Mouse (Mus musculus) hindbrain, postnatal 0 days (tissue): ENCODE data around the gene Rin1. TPM values are rescaled to one million over a fixed set of nuclear protein-coding genes. Genes with fewer than 3 reads are reported as not detected.

Experiments
- ATAC-seq: fragments of 200-750 bp; cut with Nextera tagmentation; 2 replicates; pipeline ENCODE4 v1.8.0; 2017; ENCODE audit warnings: mild to moderate bottlenecking, moderate TSS enrichment, moderate library complexity
- DNase-seq: peaks from one replicate; pipeline ENCODE4 v3.0.0-alpha.2; 2015; ENCODE audit warnings: low spot score
- H3K27ac ChIP-seq: fragments of 300-500 bp; sonication (generic); 2 replicates; pipeline ENCODE4 v1.5.1; 2014; ENCODE audit warnings: mild to moderate bottlenecking
- H3K27me3 ChIP-seq: fragments of 300-500 bp; sonication (generic); 2 replicates; pipeline ENCODE4 v1.6.1; 2014; ENCODE audit warnings: low read length, mixed read lengths; ENCODE audit not compliant: insufficient read depth
- H3K36me3 ChIP-seq: fragments of 300-500 bp; sonication (generic); 2 replicates; pipeline ENCODE4 v1.6.1; 2014; ENCODE audit warnings: low read length, mixed read lengths; ENCODE audit not compliant: insufficient read depth
- H3K4me1 ChIP-seq: fragments of 300-500 bp; sonication (generic); 2 replicates; pipeline ENCODE4 v1.6.1; 2014; ENCODE audit warnings: antibody characterized with exemption, low read length, mixed read lengths; ENCODE audit not compliant: insufficient read depth
- H3K4me2 ChIP-seq: fragments of 300-500 bp; sonication (generic); 2 replicates; pipeline ENCODE4 v1.6.1; 2014; ENCODE audit warnings: low read depth, mild to moderate bottlenecking, low read length, moderate library complexity, mixed read lengths
- H3K4me3 ChIP-seq: fragments of 300-500 bp; sonication (generic); 2 replicates; pipeline ENCODE4 v1.5.1; 2014; ENCODE audit warnings: low read length
- H3K9ac ChIP-seq: fragments of 300-500 bp; sonication (generic); replicated peaks from 2 replicates; pipeline ENCODE4 v1.6.1; 2014; ENCODE audit warnings: mild to moderate bottlenecking, low read length, moderate library complexity, mixed read lengths
- H3K9me3 ChIP-seq: fragments of 300-500 bp; sonication (generic); 2 replicates; pipeline ENCODE4 v1.6.1; 2016; ENCODE audit warnings: low read length, mixed read lengths
- CTCF ChIP-seq: IDR thresholded peaks from 2 replicates; pipeline ENCODE4 v1.5.1; 2016; ENCODE audit warnings: antibody characterized with exemption, control low read depth, low read depth
- WGBS: fragments of 180-500 bp; shearing (Covaris S2); extraction: QIAGEN DNeasy Blood & Tissue Kit; methylation state at CpG from one replicate; pipeline ENCODE4 v1.1.7; 2014; 5-methylcytosine and 5-hydroxymethylcytosine counted together
- polyA plus RNA-seq: library from polyadenylated mRNA; unstranded; fragments of >200 nt; fragmentation: Nextera tagmentation; extraction: Ambion mirVana; gene quantifications from 2 replicates; pipeline ENCODE4 v1.2.1, GENCODE M21; 2015
- total RNA-seq: library from RNA; depleted of rRNA; stranded (reverse); fragments of >200 nt; gene quantifications from 2 replicates; pipeline ENCODE4 v1.2.3, GENCODE M21; 2014

Gene Rin1
- total and polyA plus RNA-seq, 2 experiments from 2014 or later, result 0.86 to 2.0 TPM

- Histone ChIP-seq H3K4me1 (peaks cover 19% of the 10 kb centered on the region), H3K9me3 (no peaks in the 10 kb centered on the region), H3K4me2 (peak within 1 kb of the TSS; percentile 95), H3K27me3 (no peaks in the 10 kb centered on the region), H3K9ac (peak within 1 kb of the TSS; percentile 79), H3K4me3 (peak within 1 kb of the TSS; percentile 78), H3K36me3 (no peaks in the 10 kb centered on the region; the same call in none of the 2 replicates), H3K27ac (peak within 1 kb of the TSS; percentile 71; the same call in 1 of the 2 replicates)
- WGBS, result 7% methylated on average over 40 of the region's 40 CpGs
- TF ChIP-seq CTCF, result peak; percentile 20; the same call in 1 of the 2 replicates
- ATAC-seq (peak; percentile 77), DNase-seq (peak; percentile 98)
These were observed 9.3 kb upstream of the Rin1 start, which contains the start of gene Brms1 for GRCm38 (mm10) chr19:5040862-5041523. Brms1 (plus strand) TSS chr19:5041354.

- H3K9ac ChIP-seq, result peak overlapping the region; percentile 78
- 3% methylated on average over 16 of the region's 16 CpGs for WGBS
- peaks cover 4% of the 10 kb centered on the region for H3K36me3 ChIP-seq
- H3K9me3 ChIP-seq, result no peaks in the 10 kb centered on the region
- peak overlapping the region; percentile 95 for H3K4me2 ChIP-seq
- H3K27ac ChIP-seq, result peak overlapping the region; percentile 71; the same call in 1 of the 2 replicates
- ATAC-seq (no peak), DNase-seq (no peak)
- H3K4me1 ChIP-seq, result peaks cover 19% of the 10 kb centered on the region
- TF ChIP-seq CTCF, result no peak
- H3K27me3 ChIP-seq, result no peaks in the 10 kb centered on the region
- H3K4me3 ChIP-seq, result peak overlapping the region; percentile 78
These were observed 8.7 kb upstream of the Rin1 start for GRCm38 (mm10) chr19:5041588-5041987.

GRCm38 (mm10) chr19:5045531-5045930, 4.8 kb upstream of the Rin1 start:
- no peak overlapping the region for H3K27ac ChIP-seq
- DNase-seq (no peak), ATAC-seq (no peak)
- H3K4me1 ChIP-seq, result peaks cover 11% of the 10 kb centered on the region
- H3K9me3 ChIP-seq, result no peaks in the 10 kb centered on the region
- peaks cover 28% of the 10 kb centered on the region for H3K36me3 ChIP-seq
- no peak overlapping the region for H3K9ac ChIP-seq
- TF ChIP-seq CTCF, result no peak
- no peak overlapping the region for H3K4me2 ChIP-seq
- WGBS, result 86% methylated on average over 4 of the region's 4 CpGs
- no peaks in the 10 kb centered on the region for H3K27me3 ChIP-seq
- no peak overlapping the region for H3K4me3 ChIP-seq

- H3K36me3 ChIP-seq, result peaks cover 28% of the 10 kb centered on the region
- peaks cover 5% of the 10 kb centered on the region for H3K4me1 ChIP-seq
- H3K4me3 ChIP-seq, result no peak overlapping the region
- H3K9me3 ChIP-seq, result no peaks in the 10 kb centered on the region
- H3K9ac ChIP-seq, result no peak overlapping the region
- H3K27me3 ChIP-seq, result peaks cover 5% of the 10 kb centered on the region; the same call in 1 of the 2 replicates
- H3K27ac ChIP-seq, result no peak overlapping the region
- no peak for ATAC-seq
- TF ChIP-seq CTCF, result no peak
- WGBS, result 79% methylated on average over 14 of the region's 14 CpGs
- no peak overlapping the region for H3K4me2 ChIP-seq
- DNase-seq, result no peak
These were observed 1.9 kb upstream of the Rin1 start for GRCm38 (mm10) chr19:5048138-5049056.

GRCm38 (mm10) chr19:5049325-5049724, 956 bp upstream of the Rin1 start:
- peaks cover 5% of the 10 kb centered on the region for H3K4me1 ChIP-seq
- ATAC-seq, result no peak
- WGBS, result 72% methylated on average over 6 of the region's 6 CpGs
- no peak overlapping the region for H3K4me3 ChIP-seq
- no peak for TF ChIP-seq CTCF
- H3K27me3 ChIP-seq, result peaks cover 5% of the 10 kb centered on the region; the same call in 1 of the 2 replicates
- H3K36me3 ChIP-seq, result peaks cover 28% of the 10 kb centered on the region; the same call in 1 of the 2 replicates
- H3K9me3 ChIP-seq, result no peaks in the 10 kb centered on the region
- no peak overlapping the region for H3K9ac ChIP-seq
- H3K4me2 ChIP-seq, result no peak overlapping the region
- no peak for DNase-seq
- H3K27ac ChIP-seq, result no peak overlapping the region

- Histone ChIP-seq H3K4me2 (peak overlapping the region; percentile 29; the same call in 1 of the 2 replicates), H3K9me3 (no peaks in the 10 kb centered on the region), H3K9ac (no peak overlapping the region), H3K27me3 (peaks cover 5% of the 10 kb centered on the region; the same call in 1 of the 2 replicates), H3K4me1 (peaks cover 5% of the 10 kb centered on the region), H3K27ac (no peak overlapping the region), H3K4me3 (no peak overlapping the region), H3K36me3 (peaks cover 28% of the 10 kb centered on the region; the same call in 1 of the 2 replicates)
- DNase-seq, result no peak
- WGBS, result 19% methylated on average over 17 of the region's 17 CpGs
- ATAC-seq, result no peak
- no peak for TF ChIP-seq CTCF
These were observed 750 bp downstream of the Rin1 start for GRCm38 (mm10) chr19:5051031-5051430.
